Mouse (Mus musculus) heart, adult 2 months (tissue): ENCODE measurements around the gene Arhgef2. TPM values are rescaled to one million over a fixed set of nuclear protein-coding genes. Genes with fewer than 3 reads are reported as not detected.
"Not testable (repeated sequence)": the region's sequence is repeated elsewhere in the genome, so short reads cannot be mapped to it uniquely, and the experiment has no call there.

Source experiments
- DNase-seq, 2 experiments: peaks; one replicate each; pipeline ENCODE4 v3.0.0; 2021
- H3K27ac ChIP-seq: fragments of 200-600 bp; 2 replicates; pipeline ENCODE4 v1.8.1; 2022
- H3K27me3 ChIP-seq: fragments of 200-500 bp; 2 replicates; pipeline ENCODE4 v1.6.1; 2012; ENCODE audit warnings: mild to moderate bottlenecking, low read length, inconsistent platforms, mixed read lengths; ENCODE audit not compliant: control insufficient read depth, insufficient read depth
- H3K36me3 ChIP-seq: fragments of 200-500 bp; 2 replicates; pipeline ENCODE4 v1.6.1; 2012; ENCODE audit warnings: low read length, inconsistent platforms; ENCODE audit not compliant: control insufficient read depth, insufficient read depth
- H3K4me1 ChIP-seq: fragments of 200-500 bp; 2 replicates; pipeline ENCODE4 v1.6.1; 2011; ENCODE audit warnings: low read length; ENCODE audit not compliant: control insufficient read depth, insufficient read depth
- H3K4me3 ChIP-seq: fragments of 200-600 bp; 2 replicates; pipeline ENCODE4 v1.8.1; 2022
- H3K79me2 ChIP-seq: fragments of 200-500 bp; replicated peaks from 2 replicates; pipeline ENCODE4 v1.6.1; 2012; ENCODE audit warnings: mild to moderate bottlenecking, inconsistent platforms, low read length, moderate library complexity, mixed read lengths; ENCODE audit not compliant: control insufficient read depth, insufficient read depth
- H3K9ac ChIP-seq: fragments of 200-500 bp; 2 replicates; pipeline ENCODE4 v1.6.1; 2012; ENCODE audit warnings: low read depth, mild to moderate bottlenecking, control low read depth, inconsistent platforms, low read length, mixed read lengths
- CTCF ChIP-seq: fragments of 200-600 bp; IDR thresholded peaks from 2 replicates; pipeline ENCODE4 v1.8.1; 2022; ENCODE audit warnings: antibody characterized with exemption, mild to moderate bottlenecking, moderate library complexity
- EP300 ChIP-seq: fragments of 200-500 bp; IDR thresholded peaks from 2 replicates; pipeline ENCODE4 v1.6.1; 2011; ENCODE audit warnings: low read depth, low read length, control low read depth; ENCODE audit not compliant: insufficient read depth
- POLR2A ChIP-seq: fragments of 200-500 bp; IDR thresholded peaks from 2 replicates; pipeline ENCODE4 v1.6.1; 2011; ENCODE audit warnings: mild to moderate bottlenecking, low read depth, low read length, control low read depth; ENCODE audit not compliant: insufficient read depth
- WGBS: fragments of 180-500 bp; shearing (Covaris S2); methylation state at CpG from one replicate; pipeline ENCODE4 v1.1.7; 2018; 5-methylcytosine and 5-hydroxymethylcytosine counted together
- intact Hi-C: fragments of 180-260 bp; cut with DNase I; formaldehyde crosslinking; loops from one replicate; pipeline ENCODE4 v1.15.1; 2025
- long read RNA-seq: library from polyadenylated mRNA; stranded (forward); transcript quantifications from one replicate; pipeline ENCODE4 v2.0.0, GENCODE M21; 2021
- polyA plus RNA-seq: library from polyadenylated mRNA; depleted of rRNA; stranded (reverse); fragments of >200 nt; gene quantifications from 2 replicates; pipeline ENCODE4 v1.2.3, GENCODE M21; 2012; rRNA removed
- total RNA-seq, 2 experiments: library from RNA; stranded (reverse); gene quantifications; 2 replicates each; pipeline ENCODE4 v1.2.3; 2021

Arhgef2 gene
- total RNA-seq (10 to 100 TPM; 37.3 to 37.5 TPM), polyA plus RNA-seq (51.0 and 53.4 TPM in 2 replicates)
- long read RNA-seq, full-length matches to known transcripts: 11 of 22 reads
- long read RNA-seq, partial matches to known transcripts: 4 of 22 reads
- long read RNA-seq, other reads (novel, unspliced or antisense): 7 of 22 reads

DNA sequence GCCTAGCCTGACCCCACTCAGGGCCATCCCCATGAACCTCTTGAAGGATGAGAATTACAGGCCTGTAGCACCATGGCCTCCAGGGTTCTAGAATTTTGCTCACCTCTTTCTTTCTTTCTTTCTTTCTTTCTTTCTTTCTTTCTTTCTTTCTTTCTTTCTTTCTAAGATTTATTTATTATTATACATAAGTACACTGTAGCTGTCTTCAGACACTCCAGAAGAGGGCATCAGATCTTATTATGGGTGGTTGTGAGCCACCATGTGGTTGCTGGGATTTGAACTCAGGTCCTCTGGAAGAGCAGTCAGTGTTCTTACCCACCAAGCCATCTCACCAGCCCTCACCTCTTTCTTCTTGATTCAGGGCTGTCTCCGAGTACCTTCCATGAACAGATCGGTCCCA is at the start of gene Arhgef2:
TSS of gene Arhgef2 (plus strand) at position 301 of the 400 bp plus-strand sequence.
- intact Hi-C loops: loop anchor here (2.0 kb wide), 2 partner anchors 17 to 27 kb away; no protein-coding TSS in a partner anchor
- H3K4me1 ChIP-seq, H3K79me2 ChIP-seq, H3K9ac ChIP-seq, H3K36me3 ChIP-seq, H3K27me3 ChIP-seq, DNase-seq, H3K27ac ChIP-seq, H3K4me3 ChIP-seq: not testable (repeated sequence)
- WGBS: 85% methylated on average over 2 of the region's 2 CpGs

DNA sequence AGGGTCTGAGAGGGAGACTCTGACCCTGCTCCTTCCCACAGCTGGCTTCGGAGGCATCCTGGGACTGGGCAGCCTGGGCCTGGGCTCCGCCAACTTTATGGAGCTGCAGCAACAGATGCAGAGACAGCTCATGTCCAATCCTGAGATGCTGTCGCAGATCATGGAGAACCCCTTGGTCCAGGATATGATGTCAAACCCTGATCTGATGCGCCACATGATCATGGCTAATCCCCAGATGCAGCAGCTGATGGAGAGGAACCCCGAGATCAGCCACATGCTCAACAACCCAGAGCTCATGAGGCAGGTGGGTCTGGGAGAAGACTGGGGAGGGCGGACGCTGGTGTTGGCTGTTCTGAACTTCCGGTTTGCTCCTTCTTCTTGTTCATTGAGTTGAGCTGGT is 49.1 kb upstream of the Arhgef2 start:
- Histone ChIP-seq H3K79me2 (no peaks in the 10 kb centered on the region), H3K36me3 (no peaks in the 10 kb centered on the region), H3K27ac (no peak overlapping the region), H3K27me3 (no peaks in the 10 kb centered on the region), H3K4me3 (no peak overlapping the region), H3K4me1 (peaks cover 1% of the 10 kb centered on the region), H3K9ac (no peak overlapping the region)
- TF ChIP-seq EP300 (no peak), CTCF (no peak), POLR2A (no peak)
- intact Hi-C loops: loop anchor here (10.0 kb wide), 1 partner anchor 618 kb away; the partner anchor contains the start of gene Scamp3
- 93% methylated on average over 8 of the region's 8 CpGs for WGBS
- no peak for DNase-seq

DNA sequence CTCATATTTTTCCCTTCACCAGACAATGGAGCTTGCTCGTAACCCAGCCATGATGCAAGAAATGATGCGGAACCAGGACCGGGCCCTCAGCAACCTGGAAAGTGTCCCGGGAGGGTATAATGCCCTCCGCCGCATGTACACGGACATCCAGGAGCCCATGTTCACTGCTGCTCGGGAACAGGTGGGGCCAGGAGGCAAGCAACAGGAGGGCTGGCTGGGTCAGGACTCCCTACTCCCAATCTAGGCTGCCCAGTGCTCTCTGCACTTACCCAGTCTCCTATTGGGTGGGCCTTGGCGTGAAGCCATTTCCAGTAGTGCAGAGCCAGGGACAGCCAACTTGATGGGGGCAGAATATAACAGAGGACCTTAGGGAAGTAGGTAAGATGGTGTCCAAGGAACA is 46.2 kb upstream of the Arhgef2 start:
- Histone ChIP-seq H3K9ac (no peak overlapping the region), H3K4me1 (no peaks in the 10 kb centered on the region), H3K36me3 (no peaks in the 10 kb centered on the region), H3K79me2 (no peaks in the 10 kb centered on the region), H3K27me3 (no peaks in the 10 kb centered on the region), H3K4me3 (no peak overlapping the region), H3K27ac (no peak overlapping the region)
- TF ChIP-seq POLR2A (no peak), CTCF (no peak), EP300 (no peak)
- intact Hi-C loops: loop anchor here (10.0 kb wide), 1 partner anchor 615 kb away; the partner anchor contains the start of gene Scamp3
- 95% methylated on average over 9 of the region's 9 CpGs for WGBS
- DNase-seq: no peak

DNA sequence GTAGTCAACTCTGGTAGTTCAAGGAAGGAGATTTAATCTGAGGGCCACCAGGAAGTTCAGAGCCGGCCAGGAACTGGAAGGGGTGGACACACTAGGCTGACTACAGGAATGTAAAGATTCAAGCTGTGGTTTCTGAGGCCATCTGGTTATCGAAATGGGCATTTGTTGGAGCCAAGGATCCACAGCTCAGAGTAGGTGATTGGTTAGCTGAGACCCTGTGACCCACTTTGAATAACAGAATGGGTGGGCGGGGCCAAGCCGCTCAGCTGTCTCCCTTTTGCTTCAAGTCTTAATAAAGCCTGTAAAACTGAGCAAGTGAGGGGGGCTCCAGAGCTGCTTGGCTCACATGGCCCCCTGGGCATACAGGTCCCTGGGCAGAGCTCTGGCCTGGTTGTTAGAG is 43.8 kb upstream of the Arhgef2 start:
- Histone ChIP-seq H3K36me3 (no peaks in the 10 kb centered on the region), H3K9ac (no peak overlapping the region), H3K79me2 (no peaks in the 10 kb centered on the region), H3K27ac (no peak overlapping the region), H3K27me3 (no peaks in the 10 kb centered on the region), H3K4me3 (no peak overlapping the region), H3K4me1 (no peaks in the 10 kb centered on the region)
- 70% methylated on average over 4 of the region's 4 CpGs for WGBS
- no peak for DNase-seq
- TF ChIP-seq EP300: no peak
- intact Hi-C loops: no loop called here

DNA sequence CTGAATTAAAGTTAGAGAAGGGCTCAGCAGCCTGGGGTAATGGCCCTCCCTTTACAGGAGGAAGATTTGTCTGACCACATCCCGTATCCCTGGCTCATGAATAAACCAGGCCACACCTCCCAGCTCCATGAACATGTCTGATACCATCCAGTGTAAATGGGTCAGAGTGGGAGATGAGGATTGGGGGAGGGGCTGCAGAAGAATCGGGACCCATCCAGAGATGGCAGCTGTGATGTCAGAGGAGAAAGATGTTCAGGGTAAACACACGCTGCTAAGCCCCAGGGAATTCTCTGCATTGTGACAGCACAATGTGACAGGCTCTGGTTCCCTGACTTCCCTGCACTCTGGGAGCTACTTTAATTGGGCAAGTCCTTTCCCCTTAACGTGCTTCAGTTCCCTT is 42.3 kb upstream of the Arhgef2 start:
- intact Hi-C loops: no loop called here
- no peak overlapping the region for H3K9ac ChIP-seq
- H3K27me3 ChIP-seq: no peaks in the 10 kb centered on the region
- H3K4me1 ChIP-seq: no peaks in the 10 kb centered on the region
- H3K4me3 ChIP-seq: no peak overlapping the region
- no peak for DNase-seq
- H3K36me3 ChIP-seq: no peaks in the 10 kb centered on the region
- TF ChIP-seq CTCF: no peak
- no peak for TF ChIP-seq EP300
- TF ChIP-seq POLR2A: no peak
- no peaks in the 10 kb centered on the region for H3K79me2 ChIP-seq
- 48% methylated on average over 4 of the region's 4 CpGs for WGBS
- H3K27ac ChIP-seq: no peak overlapping the region

DNA sequence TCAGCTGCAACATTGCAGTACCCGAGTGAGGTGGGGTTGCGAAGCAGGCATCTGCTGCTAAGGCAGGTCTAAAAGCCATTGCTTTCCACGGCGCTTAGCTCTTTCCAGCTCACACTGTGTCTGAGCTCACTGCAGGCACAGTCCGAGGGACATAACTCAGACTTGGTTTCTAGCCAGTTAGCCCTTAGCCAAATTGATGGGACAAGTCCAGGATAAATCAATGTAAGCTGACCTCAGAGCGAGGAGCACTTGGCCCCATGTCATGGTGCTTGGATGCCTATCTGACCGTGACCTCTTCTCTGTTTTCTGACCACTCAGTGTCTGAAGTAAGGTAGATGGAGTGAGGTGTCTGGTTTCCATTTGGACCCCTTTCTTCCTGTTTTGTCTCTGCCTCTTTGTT is 41.8 kb upstream of the Arhgef2 start:
- Histone ChIP-seq H3K36me3 (no peaks in the 10 kb centered on the region), H3K27me3 (no peaks in the 10 kb centered on the region), H3K9ac (no peak overlapping the region), H3K4me3 (no peak overlapping the region), H3K4me1 (no peaks in the 10 kb centered on the region), H3K79me2 (no peaks in the 10 kb centered on the region), H3K27ac (no peak overlapping the region)
- TF ChIP-seq EP300 (no peak), POLR2A (no peak), CTCF (no peak)
- intact Hi-C loops: no loop called here
- 73% methylated on average over 7 of the region's 7 CpGs for WGBS
- DNase-seq: no peak
